Mouse (Mus musculus): ENCODE data around the gene Srpx2.

Gene Srpx2

DNA sequence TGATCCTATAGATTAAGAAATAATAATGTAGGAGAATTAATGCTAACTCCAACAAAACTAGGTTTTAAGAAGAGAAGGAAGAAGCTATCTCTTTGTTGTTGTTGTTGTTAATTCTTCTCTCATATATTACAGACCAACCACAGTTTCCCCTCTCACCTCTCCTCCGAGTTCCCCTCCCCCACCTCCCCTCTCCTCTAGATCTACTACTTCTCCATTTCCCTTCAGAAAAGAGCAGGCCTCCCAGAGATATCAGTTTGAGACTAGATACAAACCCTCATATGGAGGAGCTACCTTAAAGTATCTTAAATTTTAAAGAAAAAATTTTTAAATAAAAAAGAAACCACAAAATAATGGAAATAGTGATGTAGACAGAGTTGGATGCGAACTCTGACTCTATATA lies 56.4 kb downstream of the Srpx2 start:
- no peak for TF ChIP-seq GATA4 (IDR thresholded peaks at IDR 0.05; ENCODE audit: insufficient replicate concordance, low read length)

DNA sequence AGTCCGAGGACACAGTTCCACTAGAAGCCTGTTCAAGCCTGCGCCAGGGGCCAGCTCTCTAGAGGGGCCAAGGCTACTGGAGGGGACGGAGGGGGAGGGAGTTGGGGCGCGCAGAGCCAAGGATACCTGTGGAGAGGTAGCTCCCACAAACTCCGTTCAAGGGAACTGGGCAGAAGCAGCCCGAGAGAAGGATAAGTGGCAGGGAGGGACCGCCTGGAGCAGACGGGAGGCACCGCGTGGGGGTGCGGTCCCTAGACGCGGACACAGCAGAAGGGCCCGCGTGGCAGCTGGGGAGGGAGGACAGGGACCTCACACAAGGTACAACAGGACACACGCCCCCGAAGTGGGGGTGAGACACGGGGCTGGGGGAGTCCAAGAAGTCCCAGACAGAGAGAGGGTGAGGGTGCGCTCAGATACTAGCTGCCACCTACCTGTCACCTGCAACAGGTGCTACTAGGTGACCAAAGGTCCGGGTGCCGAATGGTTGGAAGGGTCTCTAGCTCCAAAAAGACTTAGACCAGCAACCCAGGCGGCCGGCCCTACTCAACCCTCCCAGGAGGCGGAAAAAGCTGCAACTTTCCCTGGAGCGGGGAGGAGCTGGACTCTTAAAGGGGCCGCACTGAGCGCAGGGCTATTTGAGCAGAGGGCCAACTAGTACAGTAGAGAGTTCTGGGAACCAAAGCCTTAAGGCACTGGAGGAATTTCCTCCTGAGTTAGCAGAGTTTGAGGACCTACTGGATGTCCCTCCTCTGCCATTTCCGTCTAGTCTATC lies 73.2 kb downstream of the Srpx2 start, which contains the start of gene Sytl4:
Gene Sytl4 (minus strand): TSS at position 582 of the 772 bp plus-strand sequence.
- no peak for TF ChIP-seq GATA4 (IDR thresholded peaks at IDR 0.05; ENCODE audit: insufficient replicate concordance, low read length)

Measured in liver, adult (tissue).